Mouse (Mus musculus) 416B (cell line): ENCODE measurements around the gene Egln1.

Experiments
- DNase-seq: peaks from one replicate; pipeline ENCODE4 v3.0.0; 2011; ENCODE audit warnings: low read depth

Egln1 gene

GRCm38 (mm10) chr8:124859466-124859865 is 89.7 kb downstream of the Egln1 start:
- peak; percentile 34 for DNase-seq
